9 mouse cellular contexts compared by ENCODE assay signal in the genomic region with DNA sequence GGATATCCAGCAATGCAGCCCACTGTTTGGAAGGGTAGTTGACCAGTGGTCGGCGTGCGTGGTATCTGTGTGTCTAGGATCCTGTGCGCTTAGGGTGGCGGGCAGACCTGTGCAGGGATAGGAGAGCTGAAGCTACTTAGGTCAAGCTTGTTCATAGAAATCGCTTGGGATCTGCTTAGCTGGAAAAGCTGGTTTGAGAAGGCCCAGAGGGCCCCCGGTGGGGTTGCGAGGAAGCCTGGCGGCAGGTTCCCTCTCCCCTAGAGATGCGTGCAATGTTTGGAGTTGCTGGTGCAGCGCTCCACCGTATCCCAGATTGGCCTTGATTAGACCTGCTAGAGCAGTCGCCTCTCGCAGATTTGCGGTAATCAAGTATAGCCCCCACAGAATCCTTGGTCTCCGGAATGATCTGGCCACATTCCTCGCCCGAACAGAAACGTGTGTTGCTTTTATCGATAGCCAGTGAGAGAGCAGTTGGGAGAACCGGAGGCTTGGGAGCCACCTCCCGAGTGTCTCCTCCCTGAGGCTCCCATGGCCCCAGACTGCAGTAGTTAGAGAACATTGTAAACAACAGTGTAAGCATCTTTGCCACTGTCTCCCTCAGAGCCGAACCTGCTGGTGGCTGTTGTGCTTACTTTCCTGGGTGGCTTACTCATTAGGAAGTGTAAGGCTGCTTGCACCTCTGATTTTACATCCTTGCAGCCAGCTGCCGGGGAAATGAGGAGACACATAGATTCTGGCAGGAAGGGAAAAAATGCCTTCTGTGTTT. TPM values are rescaled to one million over a fixed set of nuclear protein-coding genes. Genes with fewer than 3 reads are reported as not detected.
A peak's percentile ranks its signal among the peaks of the same experiment; 100 is the strongest.
DNase-seq lines count a peak whose midpoint lies in the region; ATAC-seq and TF ChIP-seq lines count a peak whose summit lies in the region.
"Had no signal": no experiment of that assay in that cellular context is flagged by ENCODE, and none has a peak within 500 bp of the region (broad histone marks: within the 10 kb centered on the region; RNA-seq: fewer than 3 reads in every experiment).

No protein-coding gene starts in this region.

- no peaks in the 10 kb centered on the region for H3K36me3 ChIP-seq in spleen, adult 2 months (ENCODE audit: control insufficient read depth, insufficient read depth, low read length)
- H3K36me3 ChIP-seq in embryonic facial prominence, embryonic 15.5 days, result no peaks in the 10 kb centered on the region

- no peak for ATAC-seq in embryonic facial prominence, embryonic 15.5 days (ENCODE audit: insufficient number of reproducible peaks, low FRiP score, low TSS enrichment, low read depth)

- 9% methylated on average over 24 of the region's 24 CpGs for WGBS in spleen, adult 2 months
- WGBS in embryonic facial prominence, embryonic 15.5 days, result 1% methylated on average over 24 of the region's 24 CpGs

- DNase-seq in spleen, adult 2 months (ENCODE audit: low read depth in 1 of 2, low spot score in 2 of 2), result no peak
- no peak for DNase-seq in spleen, postnatal 10 days (ENCODE audit: low spot score in 2 of 2)
- peak; percentile 17 for DNase-seq in heart, postnatal 4 days
- DNase-seq in left cerebral cortex, adult 8-10 months (ENCODE audit: low spot score in 2 of 2), result peak; percentile 23 to 59
- DNase-seq in lung, postnatal 4 days, result peak; percentile 29 to 41
- DNase-seq in right cerebral cortex, postnatal 4 days, result peak; percentile 44
- DNase-seq in thymus, postnatal 36 days, result no peak

- H3K9ac ChIP-seq in embryonic facial prominence, embryonic 15.5 days, result peak overlapping the region; percentile 70

- H3K27ac ChIP-seq in spleen, adult 2 months (ENCODE audit: insufficient read depth, low read length), result no peak overlapping the region
- H3K27ac ChIP-seq in embryonic facial prominence, embryonic 15.5 days (replicated peaks), result 0 out of 2 replicates have a peak overlapping the region, but pooled peaks have one; percentile 91
- H3K27ac ChIP-seq: macrophage had no signal

- H3K4me1 ChIP-seq in spleen, adult 2 months (ENCODE audit: control insufficient read depth, insufficient read depth, insufficient read length), result no peaks in the 10 kb centered on the region; the same call in 1 of the 2 replicates
- peaks cover 26% of the 10 kb centered on the region; the same call in 1 of the 2 replicates for H3K4me1 ChIP-seq in embryonic facial prominence, embryonic 15.5 days

- no peaks in the 10 kb centered on the region for H3K9me3 ChIP-seq in embryonic facial prominence, embryonic 15.5 days (replicated peaks)

- peak overlapping the region; percentile 48 for H3K4me3 ChIP-seq in spleen, adult 2 months (ENCODE audit: extremely low read depth, insufficient read depth, insufficient read length)
- peak overlapping the region; percentile 74 for H3K4me3 ChIP-seq in embryonic facial prominence, embryonic 15.5 days (replicated peaks)

- peak overlapping the region; percentile 96 for H3K4me2 ChIP-seq in embryonic facial prominence, embryonic 15.5 days (replicated peaks)

- peaks cover 14% of the 10 kb centered on the region for H3K27me3 ChIP-seq in spleen, adult 2 months (ENCODE audit: control insufficient read depth, insufficient read depth, low read length)
- H3K27me3 ChIP-seq in embryonic facial prominence, embryonic 15.5 days, result no peaks in the 10 kb centered on the region

- no peak for TF ChIP-seq POLR2A in spleen, adult 2 months (IDR thresholded peaks at IDR 0.05; ENCODE audit: low read depth, low read length)

- no peak for TF ChIP-seq CTCF in spleen, adult 2 months (IDR thresholded peaks at IDR 0.05; ENCODE audit: extremely low read depth, insufficient read depth, insufficient read length, insufficient replicate concordance)

RNA-seq across cellular contexts. Expression of gene Adgrl3, which starts 2.6 kb away (rescaled TPM):
- polyA plus RNA-seq in spleen, adult 2 months (2012; rRNA removed), result 2.5 and 2.8 TPM in 2 replicates
- polyA plus RNA-seq in embryonic facial prominence, embryonic 15.5 days (2015; fragmentation: Nextera tagmentation; extraction: Ambion mirVana), result 26.4 TPM in 2 replicates
- 10 to 100 TPM; 11.8 to 13.1 TPM for total RNA-seq in heart, postnatal 4 days (2021)
- total RNA-seq in left cerebral cortex, adult 8-10 months (2022), result 100 to 1,000 TPM; 202 to 218 (median 203) TPM
- polyA plus RNA-seq: macrophage had no signal

Comparison
In these comparisons a context has a peak if more than half of its experiments do, and no peak if none do; other contexts are left out.
1. DNase-seq: peak in heart, postnatal 4 days (single experiment), left cerebral cortex, adult 8-10 months (2 of 2), lung, postnatal 4 days (2 of 2) and right cerebral cortex, postnatal 4 days (single experiment); none in spleen, adult 2 months (0 of 2), spleen, postnatal 10 days (0 of 2) and thymus, postnatal 36 days (0 of 2).
2. RNA of gene Adgrl3, which starts 2.6 kb away (total RNA-seq): 202 to 218 TPM in left cerebral cortex, adult 8-10 months; 11.8 to 13.1 TPM in heart, postnatal 4 days; every median in the first group is over 10 times any median in the second.